Comparison of ENCODE assay signal across 19 mouse cellular contexts in the genomic region with DNA sequence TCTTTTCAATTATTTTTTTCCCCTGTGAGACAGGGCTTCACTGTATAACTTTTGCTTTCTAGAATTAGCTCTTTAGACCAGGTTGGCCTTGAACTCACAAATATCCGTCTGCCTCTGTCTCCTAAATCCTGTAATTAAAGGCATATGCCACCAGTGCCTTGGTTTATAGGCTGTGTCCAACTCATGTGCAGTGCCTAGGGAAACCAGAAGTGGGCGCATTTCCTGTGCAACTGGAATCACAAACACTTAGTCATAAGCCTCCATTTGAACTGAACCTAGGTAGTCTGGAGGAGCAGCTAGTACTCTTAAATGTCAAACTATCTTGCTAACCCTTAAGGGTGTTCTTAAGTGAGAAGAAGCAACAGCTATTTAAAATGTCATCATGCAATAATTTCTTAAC.
DNase-seq lines count a peak whose midpoint lies in the region; ATAC-seq and TF ChIP-seq lines count a peak whose summit lies in the region.
"Had no signal": no experiment of that assay in that cellular context is flagged by ENCODE, and none has a peak within 500 bp of the region (broad histone marks: within the 10 kb centered on the region; RNA-seq: fewer than 3 reads in every experiment).

No protein-coding gene starts in this region.

- TF ChIP-seq POLR2A in liver, adult 2 months (IDR thresholded peaks at IDR 0.05; ENCODE audit: extremely low read depth, insufficient read depth, low read length): no peak

- no peaks in the 10 kb centered on the region for H3K9me3 ChIP-seq in liver, postnatal 0 days (ENCODE audit: low read length)
- no peaks in the 10 kb centered on the region for H3K9me3 ChIP-seq in stomach, postnatal 0 days (ENCODE audit: control insufficient read depth, low read length)
- no peaks in the 10 kb centered on the region for H3K9me3 ChIP-seq in forebrain, embryonic 13.5 days (replicated peaks)
- H3K9me3 ChIP-seq: heart, embryonic 12.5 days; hindbrain, embryonic 12.5 days; liver, embryonic 15.5 days; midbrain, embryonic 13.5 days; stomach, embryonic 15.5 days had no signal

- no peak for ATAC-seq in liver, postnatal 0 days
- no peak for ATAC-seq in stomach, postnatal 0 days (ENCODE audit: low FRiP score, low TSS enrichment)
- no peak for ATAC-seq in forebrain, embryonic 13.5 days
- ATAC-seq: midbrain, embryonic 13.5 days had no signal

- no peaks in the 10 kb centered on the region for H3K4me1 ChIP-seq in liver, adult 2 months (ENCODE audit: control insufficient read depth, insufficient read depth, low read length)
- H3K4me1 ChIP-seq in liver, postnatal 0 days (ENCODE audit: insufficient read depth): no peaks in the 10 kb centered on the region
- H3K4me1 ChIP-seq in stomach, postnatal 0 days (replicated peaks; ENCODE audit: control insufficient read depth, insufficient read depth): no peaks in the 10 kb centered on the region
- no peaks in the 10 kb centered on the region for H3K4me1 ChIP-seq in forebrain, embryonic 13.5 days
- H3K4me1 ChIP-seq: heart, embryonic 12.5 days; hindbrain, embryonic 12.5 days; liver, embryonic 15.5 days; midbrain, embryonic 13.5 days; stomach, embryonic 15.5 days had no signal

- no peaks in the 10 kb centered on the region for H3K36me3 ChIP-seq in liver, adult 2 months (ENCODE audit: control insufficient read depth, insufficient read depth, low read length)
- no peaks in the 10 kb centered on the region for H3K36me3 ChIP-seq in liver, postnatal 0 days (replicated peaks; ENCODE audit: insufficient read depth, low read length)
- no peaks in the 10 kb centered on the region for H3K36me3 ChIP-seq in stomach, postnatal 0 days (ENCODE audit: control insufficient read depth, insufficient read depth, low read length)
- no peaks in the 10 kb centered on the region for H3K36me3 ChIP-seq in forebrain, embryonic 13.5 days (ENCODE audit: poor library complexity, severe bottlenecking)
- H3K36me3 ChIP-seq: heart, embryonic 12.5 days; hindbrain, embryonic 12.5 days; liver, embryonic 15.5 days; midbrain, embryonic 13.5 days; stomach, embryonic 15.5 days had no signal

- WGBS in liver, adult 2 months: 89% methylated on average over 2 of the region's 2 CpGs
- 66% methylated on average over 2 of the region's 2 CpGs for WGBS in liver, postnatal 0 days (ENCODE audit: insufficient replicate concordance)
- 80% methylated on average over 2 of the region's 2 CpGs for WGBS in stomach, postnatal 0 days
- 83% methylated on average over 2 of the region's 2 CpGs for WGBS in forebrain, embryonic 13.5 days

- no peak overlapping the region for H3K4me3 ChIP-seq in gastrocnemius, adult 2 months
- no peak overlapping the region for H3K4me3 ChIP-seq in liver, adult 2 months (ENCODE audit: insufficient read depth, low read depth, low read length)
- H3K4me3 ChIP-seq in liver, postnatal 0 days (ENCODE audit: low read depth, low read length): no peak overlapping the region
- no peak overlapping the region for H3K4me3 ChIP-seq in stomach, postnatal 0 days (ENCODE audit: low read depth, low read length)
- H3K4me3 ChIP-seq in forebrain, embryonic 13.5 days: no peak overlapping the region
- H3K4me3 ChIP-seq: heart, embryonic 12.5 days; hindbrain, embryonic 12.5 days; liver, embryonic 15.5 days; midbrain, embryonic 13.5 days; stomach, embryonic 15.5 days had no signal

- DNase-seq in gastrocnemius, adult 2 months: no peak
- no peak for DNase-seq in gastrocnemius, postnatal 10 days
- DNase-seq in liver, adult 2 months (ENCODE audit: extremely low read depth, low read depth, low spot score): no peak
- DNase-seq in liver, postnatal 0 days: no peak
- peak; percentile 18 for DNase-seq in NIH3T3 (ENCODE audit: low read depth)
- DNase-seq in stomach, postnatal 0 days (ENCODE audit: low spot score): no peak
- no peak for DNase-seq in cerebellum, postnatal 4 days (ENCODE audit: low spot score in 2 of 2)
- DNase-seq: adrenal gland, postnatal 36 days; heart, postnatal 14 days; lung, postnatal 10 days; thymus, adult 2 months had no signal

- no peak overlapping the region for H3K27ac ChIP-seq in gastrocnemius, adult 2 months
- no peak overlapping the region for H3K27ac ChIP-seq in liver, adult 2 months (replicated peaks; ENCODE audit: insufficient read depth, low read depth, low read length)
- H3K27ac ChIP-seq in liver, postnatal 0 days (ENCODE audit: low read depth): no peak overlapping the region
- H3K27ac ChIP-seq in stomach, postnatal 0 days (replicated peaks): no peak overlapping the region
- H3K27ac ChIP-seq in forebrain, embryonic 13.5 days: no peak overlapping the region
- H3K27ac ChIP-seq: hindbrain, embryonic 12.5 days; liver, embryonic 15.5 days; midbrain, embryonic 13.5 days; stomach, embryonic 15.5 days had no signal

- no peaks in the 10 kb centered on the region for H3K79me2 ChIP-seq in liver, adult 2 months (ENCODE audit: control insufficient read depth, insufficient read depth, low read length)

- H3K27me3 ChIP-seq in liver, adult 2 months (ENCODE audit: control insufficient read depth, insufficient read depth, low read length): no peaks in the 10 kb centered on the region
- H3K27me3 ChIP-seq in liver, postnatal 0 days (ENCODE audit: insufficient read depth, low read length): 0 out of 2 replicates have a peak, but pooled peaks cover 2% of the 10 kb centered on the region
- no peaks in the 10 kb centered on the region for H3K27me3 ChIP-seq in stomach, postnatal 0 days (ENCODE audit: control insufficient read depth, insufficient read depth, low read length)
- no peaks in the 10 kb centered on the region for H3K27me3 ChIP-seq in forebrain, embryonic 13.5 days
- H3K27me3 ChIP-seq: CH12.LX; heart, embryonic 12.5 days; hindbrain, embryonic 12.5 days; liver, embryonic 15.5 days; midbrain, embryonic 13.5 days; stomach, embryonic 15.5 days had no signal

- peak; percentile 26 for TF ChIP-seq CTCF in gastrocnemius, adult 2 months (IDR thresholded peaks at IDR 0.05)
- TF ChIP-seq CTCF in liver, adult 2 months (IDR thresholded peaks at IDR 0.05; ENCODE audit: low read depth, low read length): peak; percentile 16; the same call in 1 of the 2 replicates
- TF ChIP-seq CTCF in liver, postnatal 0 days (IDR thresholded peaks at IDR 0.05; ENCODE audit: low read depth): no peak
- TF ChIP-seq CTCF in stomach, postnatal 0 days (IDR thresholded peaks at IDR 0.05; ENCODE audit: low read depth): peak; percentile 39

- H3K4me2 ChIP-seq in liver, postnatal 0 days (ENCODE audit: low read depth, low read length): no peak overlapping the region
- H3K4me2 ChIP-seq in stomach, postnatal 0 days (replicated peaks; ENCODE audit: low read depth): no peak overlapping the region
- H3K4me2 ChIP-seq in forebrain, embryonic 13.5 days: no peak overlapping the region
- H3K4me2 ChIP-seq: heart, embryonic 12.5 days; hindbrain, embryonic 12.5 days; liver, embryonic 15.5 days; midbrain, embryonic 13.5 days; stomach, embryonic 15.5 days had no signal

- H3K9ac ChIP-seq in liver, adult 2 months (ENCODE audit: low read depth, low read length): no peak overlapping the region
- no peak overlapping the region for H3K9ac ChIP-seq in liver, postnatal 0 days (replicated peaks)
- H3K9ac ChIP-seq in stomach, postnatal 0 days (ENCODE audit: low read length): no peak overlapping the region
- no peak overlapping the region for H3K9ac ChIP-seq in forebrain, embryonic 13.5 days
- H3K9ac ChIP-seq: forebrain, postnatal 0 days; heart, embryonic 12.5 days; hindbrain, embryonic 12.5 days; liver, embryonic 15.5 days; midbrain, embryonic 13.5 days; stomach, embryonic 15.5 days had no signal

- intact Hi-C loops in gastrocnemius, adult 2 months (cut with DNase I): loop anchor here (5.0 kb wide), 1 partner anchor 57 kb away; no protein-coding TSS in a partner anchor

- no peak for TF ChIP-seq EP300 in liver, postnatal 0 days (IDR thresholded peaks at IDR 0.05; ENCODE audit: low read depth)
- no peak for TF ChIP-seq EP300 in stomach, postnatal 0 days (optimal IDR thresholded peaks at IDR 0.05)
